Mouse (Mus musculus): ENCODE measurements around the gene Brd9.

DNA sequence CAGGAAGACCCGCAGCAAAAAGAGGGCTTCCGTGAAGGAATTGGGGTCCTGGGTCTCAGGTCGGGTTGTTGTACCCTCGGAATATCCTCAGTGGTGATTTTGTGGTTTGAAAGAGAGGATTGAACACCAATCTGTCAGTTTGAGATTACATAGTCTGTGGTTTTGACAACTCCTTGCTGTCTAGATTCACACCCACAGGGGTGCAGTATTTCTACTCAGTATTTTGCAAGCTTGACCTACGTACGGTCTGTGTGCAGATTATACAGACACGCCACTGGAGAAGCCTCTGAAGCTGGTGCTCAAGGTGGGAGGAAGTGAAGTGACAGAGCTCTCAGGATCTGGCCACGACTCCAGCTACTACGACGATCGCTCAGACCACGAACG lies 558 bp downstream of the Brd9 start:
- TF ChIP-seq POLR2A (IDR thresholded peaks at IDR 0.05; ENCODE audit: low read depth, low read length) (no peak), CTCF (IDR thresholded peaks at IDR 0.05; ENCODE audit: borderline replicate concordance, insufficient read depth, low read length) (no peak)
